Mouse (Mus musculus) C2C12 (cell line): ENCODE measurements around the gene Tgfb1.

Experiments
- CEBPB ChIP-seq: IDR thresholded peaks from one replicate; pipeline ENCODE4 v1.6.1; 2011; ENCODE audit warnings: low read depth, mild to moderate bottlenecking, control low read depth, moderate library complexity
- CTCF ChIP-seq: IDR thresholded peaks from one replicate; pipeline ENCODE4 v1.5.1; 2011; ENCODE audit not compliant: control insufficient read depth, insufficient read depth, insufficient read length
- MAX ChIP-seq: IDR thresholded peaks from one replicate; pipeline ENCODE4 v1.6.1; 2011; ENCODE audit warnings: mild to moderate bottlenecking, control low read depth

GRCm38 (mm10) chr7:25658657-25659472, 27.9 kb upstream of the Tgfb1 start, which contains the start of the genes Bckdha and Exosc5:
- TF ChIP-seq CEBPB (no peak), CTCF (no peak), MAX (peak; percentile 99)
